In the genomic region with DNA sequence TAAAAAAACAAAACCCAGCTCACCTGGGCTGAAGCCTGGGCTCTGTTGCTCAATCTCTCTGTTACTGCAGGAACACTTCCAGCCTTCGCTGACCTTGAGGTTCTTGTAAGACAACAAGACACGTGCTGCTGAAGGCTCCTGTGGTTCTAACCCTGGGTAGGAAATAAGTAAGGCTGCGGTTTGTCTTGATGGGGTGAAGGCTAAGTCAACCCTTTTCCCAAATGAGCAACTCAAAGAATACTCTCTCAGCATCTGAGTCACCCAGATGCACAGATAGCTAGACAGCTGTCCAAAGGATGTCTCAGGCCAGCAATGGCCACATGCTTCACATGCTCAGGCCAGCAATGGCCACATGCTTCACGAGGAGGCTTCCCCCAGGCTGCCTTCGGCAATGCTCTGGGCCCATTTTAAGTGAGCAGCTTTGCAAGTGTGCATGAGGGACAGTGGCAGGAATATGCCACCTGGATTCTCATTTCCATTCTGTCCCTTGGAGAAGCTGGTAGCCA, we compare ENCODE assay signal across 20 mouse cellular contexts.
"Had no signal": no experiment of that assay in that cellular context is flagged by ENCODE, and none has a peak within 500 bp of the region (broad histone marks: within the 10 kb centered on the region; RNA-seq: fewer than 3 reads in every experiment).

No protein-coding gene starts in this region.

- H3K27ac ChIP-seq: heart, adult 2 months; heart, embryonic 13.5 days; heart, embryonic 15.5 days; hindbrain, embryonic 10.5 days; hindbrain, embryonic 12.5 days; hindbrain, embryonic 14.5 days; intestine, embryonic 15.5 days; layer of hippocampus, adult 2 months; left cerebral cortex, adult 2 months; limb, embryonic 10.5 days; limb, embryonic 12.5 days; liver, embryonic 13.5 days had no signal

- H3K4me1 ChIP-seq: heart, embryonic 13.5 days; heart, embryonic 15.5 days; hindbrain, embryonic 10.5 days; hindbrain, embryonic 12.5 days; intestine, embryonic 15.5 days; limb, embryonic 10.5 days; limb, embryonic 12.5 days; liver, embryonic 13.5 days had no signal

- H3K36me3 ChIP-seq: heart, embryonic 13.5 days; heart, embryonic 15.5 days; hindbrain, embryonic 10.5 days; hindbrain, embryonic 12.5 days; intestine, embryonic 15.5 days; limb, embryonic 10.5 days; limb, embryonic 12.5 days; liver, embryonic 13.5 days had no signal

- DNase-seq: gastrocnemius, postnatal 14 days; heart, adult 2 months; heart, postnatal 4 days; kidney, adult 18-20 months; kidney, adult 8-10 months; kidney, postnatal 10 days; kidney, postnatal 25 days; kidney, postnatal 4 days; liver; liver, embryonic 13.5 days had no signal

- H3K27me3 ChIP-seq: heart, embryonic 13.5 days; heart, embryonic 15.5 days; hindbrain, embryonic 12.5 days; intestine, embryonic 15.5 days; limb, embryonic 12.5 days; liver, embryonic 13.5 days had no signal

- H3K4me3 ChIP-seq: heart, adult 2 months; heart, embryonic 13.5 days; heart, embryonic 15.5 days; hindbrain, embryonic 10.5 days; hindbrain, embryonic 12.5 days; intestine, embryonic 15.5 days; layer of hippocampus, adult 2 months; left cerebral cortex, adult 2 months; limb, embryonic 10.5 days; limb, embryonic 12.5 days; liver, embryonic 13.5 days had no signal
